Mouse (Mus musculus): ENCODE results near the gene Cerk. TPM values are rescaled to one million over a fixed set of nuclear protein-coding genes. Genes with fewer than 3 reads are reported as not detected.

The Cerk gene
- polyA plus RNA-seq, 1 experiment = 0.06 TPM

DNA sequence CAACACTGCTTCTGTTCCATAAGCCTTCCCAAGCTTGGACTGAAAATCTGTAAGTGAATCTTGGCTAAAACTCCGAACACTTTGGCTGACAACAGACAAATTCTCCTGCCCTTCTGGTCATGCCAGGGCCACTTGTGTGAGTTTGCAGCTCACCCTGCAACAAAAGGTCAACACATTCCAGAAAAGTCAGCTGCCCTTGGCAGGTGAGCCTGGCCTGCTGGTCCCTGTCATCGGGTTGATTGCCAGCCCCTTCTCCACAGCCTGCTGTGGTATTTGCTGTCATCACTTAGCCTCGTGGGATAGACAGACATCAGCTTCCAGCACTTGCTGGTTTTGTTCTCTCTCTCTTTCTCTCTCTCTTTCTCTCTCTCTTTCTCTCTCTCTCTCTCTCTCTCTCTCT is 13.8 kb downstream of the Cerk start:
- Histone ChIP-seq H3K4me1 (ENCODE audit: control insufficient read depth) (no peaks in the 10 kb centered on the region), H3K27me3 (ENCODE audit: control insufficient read depth) (no peaks in the 10 kb centered on the region), H3K4me3 (replicated peaks) (no peak overlapping the region), H3K9me3 (ENCODE audit: control insufficient read depth, low read length) (no peaks in the 10 kb centered on the region), H3K36me3 (ENCODE audit: control insufficient read depth) (no peaks in the 10 kb centered on the region)
- no peak for TF ChIP-seq TAL1 (IDR thresholded peaks at IDR 0.05; ENCODE audit: low read length)
- TF ChIP-seq GATA1 (IDR thresholded peaks at IDR 0.05; ENCODE audit: low read length) = no peak

DNA sequence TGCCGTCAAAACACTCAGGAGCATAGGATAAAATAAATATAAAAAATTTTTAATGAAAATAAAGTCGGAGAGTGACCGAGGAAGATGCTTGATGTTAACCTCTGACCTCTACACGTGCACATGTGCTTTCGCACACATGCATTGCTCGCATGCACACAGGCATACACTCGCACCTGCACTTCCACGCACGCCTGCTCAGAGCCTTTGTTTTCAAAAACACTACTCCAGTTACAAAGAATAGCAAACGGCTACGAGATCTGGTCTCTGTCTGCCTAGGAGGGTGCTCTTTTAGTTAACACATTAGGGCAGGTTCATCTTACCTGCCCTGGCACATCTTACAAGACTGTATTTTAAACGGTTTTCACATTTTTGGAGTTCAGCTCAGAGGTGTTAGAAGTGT is 14.6 kb downstream of the Cerk start:
- TF ChIP-seq TAL1 (IDR thresholded peaks at IDR 0.05; ENCODE audit: low read length) (no peak), GATA1 (IDR thresholded peaks at IDR 0.05; ENCODE audit: low read length) (no peak)
- no peaks in the 10 kb centered on the region for H3K36me3 ChIP-seq (ENCODE audit: control insufficient read depth)
- no peaks in the 10 kb centered on the region for H3K27me3 ChIP-seq (ENCODE audit: control insufficient read depth)

DNA sequence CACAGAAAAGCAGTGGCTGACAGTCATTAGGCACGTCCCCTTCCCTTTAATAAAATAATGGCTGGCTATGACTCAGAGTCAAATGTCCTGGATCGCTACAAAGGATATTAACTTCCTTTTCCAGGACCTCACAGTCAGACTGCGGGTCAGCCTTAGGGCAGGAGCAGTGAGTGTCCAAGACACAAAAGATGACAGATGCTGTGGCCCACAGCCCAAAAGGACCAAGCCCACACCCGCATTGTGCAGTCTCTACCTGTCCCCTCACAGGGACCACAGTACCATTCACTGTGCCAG is 16.2 kb downstream of the Cerk start:
- Histone ChIP-seq H3K9me3 (ENCODE audit: control insufficient read depth, low read length) (no peaks in the 10 kb centered on the region), H3K27me3 (ENCODE audit: control insufficient read depth) (no peaks in the 10 kb centered on the region), H3K36me3 (ENCODE audit: control insufficient read depth) (no peaks in the 10 kb centered on the region), H3K4me3 (replicated peaks) (no peak overlapping the region), H3K4me1 (ENCODE audit: control insufficient read depth) (no peaks in the 10 kb centered on the region)
- TF ChIP-seq GATA1 (IDR thresholded peaks at IDR 0.05; ENCODE audit: low read length) = no peak

More for the DNA sequence above, 14.6 kb downstream of the Cerk start:
- Histone ChIP-seq H3K9me3 (ENCODE audit: control insufficient read depth, low read length) (no peaks in the 10 kb centered on the region), H3K4me3 (replicated peaks) (no peak overlapping the region), H3K4me1 (ENCODE audit: control insufficient read depth) (no peaks in the 10 kb centered on the region)

DNA sequence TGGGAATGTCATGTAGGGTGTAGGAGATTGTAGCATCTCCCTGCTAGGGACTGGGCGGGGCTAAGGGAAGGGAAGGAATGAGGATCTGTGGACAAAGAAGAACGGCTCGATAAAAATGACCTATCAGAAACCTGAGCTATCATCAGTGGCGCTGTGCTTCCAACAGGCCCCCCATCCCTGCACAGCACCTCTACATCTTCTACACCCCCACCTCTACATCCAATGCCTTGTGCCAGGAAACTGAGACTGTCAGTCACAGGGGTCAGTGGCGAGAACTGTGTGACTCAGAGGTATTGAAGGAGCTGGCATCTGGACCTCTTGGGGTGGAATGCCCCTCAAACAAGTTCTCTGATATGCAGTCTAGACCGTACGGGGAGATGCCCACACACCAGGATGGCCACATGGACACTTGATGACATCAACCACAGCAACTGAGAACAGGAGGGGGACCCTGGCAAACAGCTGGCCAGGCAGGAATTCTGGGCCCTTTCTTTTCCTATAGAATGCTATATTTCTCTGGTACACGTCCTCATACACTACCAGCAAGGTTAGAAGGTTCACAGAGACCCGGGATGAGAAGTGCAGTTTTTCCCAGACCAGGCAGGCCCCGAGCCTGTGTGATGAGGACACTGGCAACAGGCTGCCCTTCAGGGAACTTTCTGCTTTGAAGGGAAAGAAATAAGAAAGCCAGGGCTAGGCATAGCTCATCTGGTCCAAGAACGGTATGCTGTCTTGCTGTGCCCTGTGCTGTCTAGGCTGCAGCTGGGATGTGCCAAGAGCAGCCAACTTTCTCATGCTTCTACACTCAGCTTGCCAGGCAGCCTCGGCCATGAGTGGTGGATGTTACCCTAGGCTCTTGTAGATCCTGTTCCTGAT is 16.8 kb downstream of the Cerk start:
- no peak overlapping the region for H3K4me3 ChIP-seq (replicated peaks)
- no peak for TF ChIP-seq GATA1 (IDR thresholded peaks at IDR 0.05; ENCODE audit: low read length)
- H3K9me3 ChIP-seq (ENCODE audit: control insufficient read depth, low read length) = no peaks in the 10 kb centered on the region
- H3K36me3 ChIP-seq (ENCODE audit: control insufficient read depth) = no peaks in the 10 kb centered on the region
- no peaks in the 10 kb centered on the region for H3K27me3 ChIP-seq (ENCODE audit: control insufficient read depth)
- H3K4me1 ChIP-seq (ENCODE audit: control insufficient read depth) = no peaks in the 10 kb centered on the region

- no peaks in the 10 kb centered on the region for H3K9me3 ChIP-seq (ENCODE audit: control insufficient read depth, low read length)
- no peak overlapping the region for H3K4me3 ChIP-seq (replicated peaks)
- no peaks in the 10 kb centered on the region for H3K36me3 ChIP-seq (ENCODE audit: control insufficient read depth)
- no peaks in the 10 kb centered on the region for H3K27me3 ChIP-seq (ENCODE audit: control insufficient read depth)
- no peak for TF ChIP-seq TAL1 (IDR thresholded peaks at IDR 0.05; ENCODE audit: low read length)
- no peak for TF ChIP-seq GATA1 (IDR thresholded peaks at IDR 0.05; ENCODE audit: low read length)
- H3K4me1 ChIP-seq (ENCODE audit: control insufficient read depth) = no peaks in the 10 kb centered on the region
These were observed 17.5 kb downstream of the Cerk start for GRCm38 (mm10) chr15:86168505-86168867.

DNA sequence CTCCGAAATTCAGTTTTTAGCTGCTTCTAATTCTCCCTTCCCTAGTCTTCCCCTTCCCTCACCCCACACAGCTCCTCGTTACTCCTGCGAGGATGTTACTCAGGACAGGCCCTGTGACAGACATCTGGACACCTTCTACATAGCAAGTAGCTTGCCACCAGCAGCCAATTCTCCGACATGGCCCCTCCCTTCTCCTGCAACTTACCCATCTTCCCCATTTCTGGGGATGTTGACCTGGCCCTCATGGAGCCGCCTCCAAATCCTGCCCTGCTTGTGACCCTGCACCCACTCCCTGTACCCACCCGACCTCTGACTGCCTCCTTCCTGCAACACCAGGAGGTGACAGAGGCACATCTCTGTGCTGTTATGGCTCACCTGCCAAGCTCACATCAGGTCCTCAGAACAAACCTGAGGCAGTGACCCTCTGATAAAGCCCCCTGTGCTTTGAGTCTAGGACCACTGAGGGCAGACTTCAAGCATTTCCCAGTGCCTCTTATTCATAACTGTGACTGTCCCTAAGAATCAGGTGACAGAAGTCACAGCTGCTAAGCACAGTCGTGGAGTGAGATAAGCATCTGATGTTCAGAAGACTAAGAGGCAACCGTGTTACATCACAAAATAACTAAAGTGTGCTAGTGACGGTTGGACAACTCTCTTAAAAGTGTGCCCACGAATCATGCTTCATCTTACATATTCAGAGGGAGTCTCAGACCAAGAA is 18.0 kb downstream of the Cerk start:
- H3K4me1 ChIP-seq (ENCODE audit: control insufficient read depth) = no peaks in the 10 kb centered on the region
- no peak overlapping the region for H3K4me3 ChIP-seq (replicated peaks)
- H3K9me3 ChIP-seq (ENCODE audit: control insufficient read depth, low read length) = no peaks in the 10 kb centered on the region
- TF ChIP-seq GATA1 (IDR thresholded peaks at IDR 0.05; ENCODE audit: low read length) = no peak
- no peak for TF ChIP-seq TAL1 (IDR thresholded peaks at IDR 0.05; ENCODE audit: low read length)
- H3K27me3 ChIP-seq (ENCODE audit: control insufficient read depth) = no peaks in the 10 kb centered on the region
- H3K36me3 ChIP-seq (ENCODE audit: control insufficient read depth) = no peaks in the 10 kb centered on the region

DNA sequence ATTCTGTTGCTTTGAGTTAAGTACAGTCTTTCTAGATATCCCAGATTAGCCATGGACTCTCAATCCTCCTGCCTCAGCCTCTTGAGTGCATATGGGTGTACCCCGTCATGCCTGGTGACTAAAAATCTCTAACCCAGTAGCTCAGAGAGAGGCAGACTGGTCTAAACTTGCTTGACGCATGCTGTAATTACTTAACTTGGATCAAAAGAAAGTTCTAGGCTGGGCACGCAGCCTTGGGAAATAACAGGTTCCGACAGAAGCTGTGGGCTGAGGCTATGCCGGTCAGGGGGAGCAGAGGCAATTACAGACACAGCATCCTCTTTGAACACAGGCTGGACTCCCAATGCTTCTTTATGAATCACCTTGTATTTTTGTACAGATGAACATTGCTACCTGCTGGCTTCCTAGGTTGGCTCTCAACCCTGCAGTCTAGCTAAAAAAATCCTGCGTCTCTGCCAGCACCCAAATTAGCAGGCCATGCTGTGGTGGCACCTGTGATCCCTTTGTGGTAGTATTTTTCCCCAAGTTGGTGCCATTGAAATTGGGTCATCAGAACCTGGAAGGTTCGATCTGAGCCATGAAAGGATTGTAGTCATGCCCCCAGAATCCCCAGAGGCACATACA is 18.8 kb downstream of the Cerk start:
- TF ChIP-seq GATA1 (IDR thresholded peaks at IDR 0.05; ENCODE audit: low read length) (no peak), TAL1 (IDR thresholded peaks at IDR 0.05; ENCODE audit: low read length) (no peak)
- Histone ChIP-seq H3K9me3 (ENCODE audit: control insufficient read depth, low read length) (no peaks in the 10 kb centered on the region), H3K4me3 (replicated peaks) (no peak overlapping the region), H3K4me1 (ENCODE audit: control insufficient read depth) (no peaks in the 10 kb centered on the region), H3K27me3 (ENCODE audit: control insufficient read depth) (no peaks in the 10 kb centered on the region), H3K36me3 (ENCODE audit: control insufficient read depth) (no peaks in the 10 kb centered on the region)

GRCm38 (mm10) chr15:86165811-86166590 is 19.9 kb downstream of the Cerk start:
- Histone ChIP-seq H3K4me1 (ENCODE audit: control insufficient read depth) (no peaks in the 10 kb centered on the region), H3K27me3 (ENCODE audit: control insufficient read depth) (no peaks in the 10 kb centered on the region), H3K9me3 (ENCODE audit: control insufficient read depth, low read length) (peaks cover 4% of the 10 kb centered on the region; the same call in 1 of the 2 replicates), H3K36me3 (ENCODE audit: control insufficient read depth) (no peaks in the 10 kb centered on the region), H3K4me3 (replicated peaks) (no peak overlapping the region)
- no peak for TF ChIP-seq GATA1 (IDR thresholded peaks at IDR 0.05; ENCODE audit: low read length)
- no peak for TF ChIP-seq TAL1 (IDR thresholded peaks at IDR 0.05; ENCODE audit: low read length)

All from erythroblast, embryonic 14.5 days (primary cell).